Mouse (Mus musculus): ENCODE measurements around the gene Vmn1r181.
"Not testable (repeated sequence)": the region's sequence is repeated elsewhere in the genome, so short reads cannot be mapped to it uniquely, and the experiment has no call there.

The Vmn1r181 gene

DNA sequence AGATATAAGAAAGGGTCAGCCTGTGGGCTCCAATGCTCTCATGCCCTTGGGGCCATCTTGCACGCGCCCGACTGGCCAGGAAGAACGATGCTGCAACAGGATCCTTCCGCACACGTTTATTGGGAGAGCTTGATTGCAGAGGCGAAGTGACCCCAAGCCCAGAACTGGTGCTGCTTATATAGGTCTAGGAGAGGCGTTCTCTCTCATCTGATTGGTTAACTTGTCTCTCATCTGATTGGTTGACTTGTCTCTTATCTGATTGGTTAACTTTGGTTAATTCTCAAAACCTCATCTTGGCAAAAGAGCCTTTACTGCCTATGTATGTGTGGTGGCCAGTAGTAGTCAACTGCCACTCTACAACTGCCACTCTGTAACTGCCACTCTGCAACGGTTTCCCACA lies at the start of gene Vmn1r181:
Gene Vmn1r181, plus strand, starts transcription at position 301 of the 400 bp plus-strand sequence.
- not testable (repeated sequence) for DNase-seq (ENCODE audit: low spot score)

- no peak for DNase-seq (ENCODE audit: low spot score)
These were observed 47.7 kb upstream of the Vmn1r181 start, which contains the start of gene Vmn1r179 for GRCm38 (mm10) chr7:23926678-23927077. TSS of gene Vmn1r179 (plus strand) at chr7:23926978.

GRCm38 (mm10) chr7:23950332-23950731 lies 24.1 kb upstream of the Vmn1r181 start, which contains the start of gene Vmn1r180:
TSS of gene Vmn1r180 (plus strand) at chr7:23950632.
- DNase-seq (ENCODE audit: low spot score) = no peak

GRCm38 (mm10) chr7:23968044-23968443 lies 6.4 kb upstream of the Vmn1r181 start:
- DNase-seq (ENCODE audit: low spot score) = not testable (repeated sequence)

DNA sequence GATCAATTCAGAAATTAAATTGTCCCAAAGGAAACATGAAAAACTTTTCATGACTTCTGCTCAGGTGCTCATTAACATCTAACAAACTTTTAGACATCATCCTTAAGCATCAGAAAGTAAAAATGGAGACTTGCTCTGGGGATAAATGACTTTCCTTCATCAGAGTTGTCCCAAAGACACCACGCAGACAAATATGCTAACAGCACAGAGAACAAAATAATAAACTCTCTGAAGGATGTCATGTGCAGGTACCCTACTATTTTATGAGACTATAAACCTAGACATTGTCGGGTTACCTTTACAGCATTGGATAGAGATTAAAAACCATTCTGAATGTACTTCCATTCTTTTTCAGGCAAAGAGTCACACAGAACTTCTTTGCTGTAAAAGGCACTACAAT lies 27.0 kb downstream of the Vmn1r181 start, which contains the start of gene V1rd19:
Gene V1rd19, plus strand, starts transcription at position 301 of the 400 bp plus-strand sequence.
- DNase-seq (ENCODE audit: low spot score) = no peak

Data from T-cell, adult 2 months (primary cell).